Mouse (Mus musculus): ENCODE data around the gene Cxcl17.

DNA sequence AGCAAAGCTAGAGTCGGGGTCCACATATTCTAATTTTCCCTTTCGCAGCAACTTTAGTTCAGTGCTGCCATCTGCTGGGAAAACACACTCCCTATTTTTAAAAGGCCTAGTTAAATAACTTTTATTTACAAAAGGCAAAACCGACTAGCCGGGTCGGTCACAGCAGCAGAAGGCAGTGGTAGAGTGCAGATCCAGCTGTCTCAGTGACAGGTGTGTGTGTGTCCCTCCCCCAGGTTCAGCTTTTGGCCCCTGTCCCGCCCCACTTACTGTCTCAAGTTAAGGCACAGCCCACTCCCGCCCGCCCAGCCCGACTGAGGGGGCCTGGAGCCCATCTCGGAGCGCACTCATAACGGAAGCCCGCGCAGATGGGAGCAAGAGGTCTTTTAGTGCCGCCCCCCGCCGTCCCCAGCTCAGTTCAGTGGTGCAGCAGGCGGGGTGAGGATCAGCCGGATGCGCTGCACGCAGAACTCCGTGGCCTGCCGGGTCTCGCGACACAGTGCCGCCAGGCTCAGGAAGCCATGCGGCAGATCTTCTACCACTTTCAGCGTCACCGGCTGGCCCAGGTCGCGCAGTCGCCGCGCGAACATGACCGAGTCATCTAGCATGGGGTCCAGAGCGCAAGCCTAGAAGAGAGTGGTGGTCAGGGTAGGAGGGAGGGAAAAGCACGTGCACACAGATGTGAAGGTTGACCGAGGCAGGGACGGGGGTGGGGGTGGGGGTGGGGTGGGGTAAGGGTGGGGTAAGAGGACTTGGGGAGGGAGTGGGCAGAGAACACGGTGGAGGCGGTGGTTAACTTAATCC, 32.9 kb downstream of the Cxcl17 start:
- TF ChIP-seq POLR2A (IDR thresholded peaks at IDR 0.05; ENCODE audit: insufficient read length, low read depth) (no peak), POLR2AphosphoS2 (IDR thresholded peaks at IDR 0.05; ENCODE audit: insufficient read length, low read depth) (no peak), E2F4 (IDR thresholded peaks at IDR 0.05; ENCODE audit: insufficient read depth) (no peak), MYOG (IDR thresholded peaks at IDR 0.05; ENCODE audit: control insufficient read depth in 1 of 3, insufficient read depth in 1 of 3, insufficient read length in 2 of 3, low read depth in 2 of 3) (no peak)
